Mouse (Mus musculus) large intestine, adult 2 months (tissue): ENCODE data around the gene Dppa1. TPM values are rescaled to one million over a fixed set of nuclear protein-coding genes. Genes with fewer than 3 reads are reported as not detected.
"Not testable (repeated sequence)": the region's sequence is repeated elsewhere in the genome, so short reads cannot be mapped to it uniquely, and the experiment has no call there.

Experiments
- DNase-seq: peaks from one replicate; pipeline ENCODE4 v3.0.0-alpha.2; 2012; ENCODE audit warnings: low read depth, low spot score
- WGBS: fragments of 180-500 bp; shearing (Covaris S2); methylation state at CpG from one replicate; pipeline ENCODE4 v1.1.7; 2018; 5-methylcytosine and 5-hydroxymethylcytosine counted together
- polyA plus RNA-seq: library from polyadenylated mRNA; depleted of rRNA; stranded (reverse); fragments of >200 nt; gene quantifications from 2 replicates; pipeline ENCODE4 v1.2.3, GENCODE M21; 2012; rRNA removed

Gene Dppa1
- not detected in 2 replicates for polyA plus RNA-seq

GRCm38 (mm10) chr11:46629211-46629795 is at the start of gene Dppa1:
Dppa1 (minus strand) TSS chr11:46629261.
- DNase-seq: no peak
- 52% methylated on average over 2 of the region's 2 CpGs for WGBS

GRCm38 (mm10) chr11:46667938-46668337 is 38.9 kb upstream of the Dppa1 start:
- WGBS: 68% methylated on average over 2 of the region's 2 CpGs
- DNase-seq: no peak

GRCm38 (mm10) chr11:46667105-46667504 is 38.0 kb upstream of the Dppa1 start:
- 90% methylated on average over 3 of the region's 3 CpGs for WGBS
- DNase-seq: no peak

- no peak for DNase-seq
- WGBS: 67% methylated on average over 6 of the region's 6 CpGs
Measured at GRCm38 (mm10) chr11:46665599-46666522, 36.8 kb upstream of the Dppa1 start.

GRCm38 (mm10) chr11:46663215-46663614 is 34.2 kb upstream of the Dppa1 start:
- no peak for DNase-seq
- 52% methylated on average over 4 of the region's 4 CpGs for WGBS

GRCm38 (mm10) chr11:46652476-46652875 is 23.4 kb upstream of the Dppa1 start:
- DNase-seq: no peak
- 83% methylated on average over 3 of the region's 3 CpGs for WGBS

- 63% methylated on average over 3 of the region's 3 CpGs for WGBS
- DNase-seq: not testable (repeated sequence)
Measured at GRCm38 (mm10) chr11:46649655-46650054, 20.6 kb upstream of the Dppa1 start.

- 79% methylated on average over 1 of the region's 1 CpGs for WGBS
- DNase-seq: no peak
Measured at GRCm38 (mm10) chr11:46644824-46645223, 15.8 kb upstream of the Dppa1 start.

- DNase-seq: no peak
- 74% methylated on average over 3 of the region's 3 CpGs for WGBS
Measured at GRCm38 (mm10) chr11:46636568-46636967, 7.5 kb upstream of the Dppa1 start.

GRCm38 (mm10) chr11:46635516-46635915 is 6.5 kb upstream of the Dppa1 start:
- not testable (repeated sequence) for DNase-seq
- WGBS: 77% methylated on average over 4 of the region's 4 CpGs

- DNase-seq: no peak
- WGBS: 30% methylated on average over 3 of the region's 3 CpGs
Measured at GRCm38 (mm10) chr11:46631635-46632034, 2.6 kb upstream of the Dppa1 start.

- WGBS: 58% methylated on average over 7 of the region's 7 CpGs
Measured at GRCm38 (mm10) chr11:46620414-46621168, 8.5 kb downstream of the Dppa1 start.

GRCm38 (mm10) chr11:46619929-46620328 is 9.1 kb downstream of the Dppa1 start:
- WGBS: 67% methylated on average over 1 of the region's 1 CpGs
- DNase-seq: no peak

More at GRCm38 (mm10) chr11:46620414-46621168, 8.5 kb downstream of the Dppa1 start:
- no peak for DNase-seq

- 75% methylated on average over 2 of the region's 2 CpGs for WGBS
- DNase-seq: no peak
Measured at GRCm38 (mm10) chr11:46592416-46592815, 36.6 kb downstream of the Dppa1 start.

- WGBS: 51% methylated on average over 5 of the region's 5 CpGs
- no peak for DNase-seq
Measured at GRCm38 (mm10) chr11:46582741-46583140, 46.3 kb downstream of the Dppa1 start.

- no peak for DNase-seq
- 67% methylated on average over 3 of the region's 3 CpGs for WGBS
Measured at GRCm38 (mm10) chr11:46580428-46580827, 48.6 kb downstream of the Dppa1 start.

- WGBS: 49% methylated on average over 5 of the region's 5 CpGs
Measured at GRCm38 (mm10) chr11:46578771-46579281, 50.2 kb downstream of the Dppa1 start.

GRCm38 (mm10) chr11:46571327-46571726 is 57.7 kb downstream of the Dppa1 start, which contains the start of gene BC053393:
BC053393 (plus strand) TSS chr11:46571536.
- whole genome bisulfite sequencing: 71% methylated on average over 1 of the region's 1 CpGs
- no peak for DNase-seq

More at GRCm38 (mm10) chr11:46578771-46579281, 50.2 kb downstream of the Dppa1 start:
- DNase-seq: no peak

GRCm38 (mm10) chr11:46569107-46569506 is 60.0 kb downstream of the Dppa1 start:
- WGBS: 71% methylated on average over 1 of the region's 1 CpGs
- DNase-seq: no peak

GRCm38 (mm10) chr11:46565967-46566366 is 63.1 kb downstream of the Dppa1 start:
- WGBS: 93% methylated on average over 2 of the region's 2 CpGs
- no peak for DNase-seq
